Mouse (Mus musculus) lung, postnatal 14 days (tissue): Measurements from ENCODE around the gene Hat1.

ENCODE experiments used
- DNase-seq: peaks from one replicate; pipeline ENCODE4 v3.0.0; 2021

Hat1 gene

GRCm38 (mm10) chr2:71377426-71377825, 11.3 kb upstream of the Hat1 start:
- DNase-seq = no peak

- DNase-seq = no peak
These were observed 6.8 kb upstream of the Hat1 start for GRCm38 (mm10) chr2:71381962-71382361.

- DNase-seq = no peak
These were observed 4.9 kb upstream of the Hat1 start for GRCm38 (mm10) chr2:71383890-71384289.

- DNase-seq = no peak
These were observed 992 bp upstream of the Hat1 start for GRCm38 (mm10) chr2:71387766-71388165.

- no peak for DNase-seq
These were observed 1.1 kb downstream of the Hat1 start for GRCm38 (mm10) chr2:71389864-71390263.

GRCm38 (mm10) chr2:71405613-71406012, 16.9 kb downstream of the Hat1 start:
- DNase-seq = no peak

GRCm38 (mm10) chr2:71418760-71419280, 30.1 kb downstream of the Hat1 start:
- no peak for DNase-seq

- DNase-seq = no peak
These were observed 30.6 kb downstream of the Hat1 start for GRCm38 (mm10) chr2:71419408-71419807.

- DNase-seq = no peak
These were observed 32.2 kb downstream of the Hat1 start for GRCm38 (mm10) chr2:71420895-71421425.

- no peak for DNase-seq
These were observed 35.8 kb downstream of the Hat1 start for GRCm38 (mm10) chr2:71424545-71424944.

- DNase-seq = no peak
These were observed 46.7 kb downstream of the Hat1 start for GRCm38 (mm10) chr2:71435440-71435839.

- no peak for DNase-seq
These were observed 54.6 kb downstream of the Hat1 start for GRCm38 (mm10) chr2:71443376-71443775.

- no peak for DNase-seq
These were observed 56.9 kb downstream of the Hat1 start for GRCm38 (mm10) chr2:71445536-71446196.

GRCm38 (mm10) chr2:71449604-71450003, 60.8 kb downstream of the Hat1 start:
- no peak for DNase-seq

- DNase-seq = no peak
These were observed 63.0 kb downstream of the Hat1 start for GRCm38 (mm10) chr2:71451761-71452160.

GRCm38 (mm10) chr2:71453161-71453916, 64.6 kb downstream of the Hat1 start, which contains the start of gene Metap1d:
Gene Metap1d, plus strand, starts transcription at chr2:71453276.
- DNase-seq = peak; percentile 92

- DNase-seq = no peak
These were observed 65.1 kb downstream of the Hat1 start for GRCm38 (mm10) chr2:71453917-71454260.

- no peak for DNase-seq
These were observed 69.9 kb downstream of the Hat1 start for GRCm38 (mm10) chr2:71458624-71459023.

GRCm38 (mm10) chr2:71459659-71460058, 70.9 kb downstream of the Hat1 start:
- no peak for DNase-seq

GRCm38 (mm10) chr2:71461139-71461538, 72.4 kb downstream of the Hat1 start:
- no peak for DNase-seq

GRCm38 (mm10) chr2:71461589-71461988, 72.8 kb downstream of the Hat1 start:
- DNase-seq = no peak

GRCm38 (mm10) chr2:71462066-71462465, 73.3 kb downstream of the Hat1 start:
- no peak for DNase-seq

- no peak for DNase-seq
These were observed 73.8 kb downstream of the Hat1 start for GRCm38 (mm10) chr2:71462553-71462952.

GRCm38 (mm10) chr2:71466103-71466502, 77.3 kb downstream of the Hat1 start:
- no peak for DNase-seq
